Comparison of ENCODE assay signal across 8 mouse cellular contexts in genomic region chr4:116708791-116709390, GRCm38 (mm10). TPM values are rescaled to one million over a fixed set of nuclear protein-coding genes. Genes with fewer than 3 reads are reported as not detected.
DNase-seq lines count a peak whose midpoint lies in the region; ATAC-seq and TF ChIP-seq lines count a peak whose summit lies in the region.

No protein-coding gene starts in this region.

- no peak for TF ChIP-seq CTCF in heart, postnatal 0 days (IDR thresholded peaks at IDR 0.05; ENCODE audit: low read depth)
- no peak for TF ChIP-seq CTCF in G1E (IDR thresholded peaks at IDR 0.05; ENCODE audit: low read depth, low read length)

- no peaks in the 10 kb centered on the region for H3K27me3 ChIP-seq in heart, postnatal 0 days (ENCODE audit: control insufficient read depth, insufficient read depth, low read length)
- H3K27me3 ChIP-seq in G1E (ENCODE audit: insufficient read depth, low read length) = no peaks in the 10 kb centered on the region
- H3K27me3 ChIP-seq in forebrain, embryonic 15.5 days = no peaks in the 10 kb centered on the region
- no peaks in the 10 kb centered on the region for H3K27me3 ChIP-seq in liver, embryonic 16.5 days (ENCODE audit: control insufficient read depth, insufficient read depth, low read depth, low read length)

- H3K27ac ChIP-seq in heart, postnatal 0 days (ENCODE audit: low read depth) = no peak overlapping the region
- H3K27ac ChIP-seq in forebrain, embryonic 15.5 days (replicated peaks) = no peak overlapping the region
- H3K27ac ChIP-seq in liver, embryonic 16.5 days (ENCODE audit: low read length) = peak overlapping the region; percentile 50; the same call in 1 of the 2 replicates

- H3K9ac ChIP-seq in heart, postnatal 0 days (replicated peaks; ENCODE audit: low read depth, low read length) = peak overlapping the region; percentile 49
- peak overlapping the region; percentile 44 for H3K9ac ChIP-seq in forebrain, embryonic 15.5 days (replicated peaks)
- peak overlapping the region; percentile 66 for H3K9ac ChIP-seq in liver, embryonic 16.5 days (ENCODE audit: low read depth, low read length)

- ATAC-seq in heart, postnatal 0 days (ENCODE audit: insufficient read depth, low read depth) = no peak
- ATAC-seq in G1E (ENCODE audit: extremely low read depth, insufficient number of reproducible peaks, low FRiP score, poor library complexity, severe bottlenecking) = no peak
- ATAC-seq in forebrain, embryonic 15.5 days (replicated peaks) = no peak; the same call in 1 of the 2 replicates
- ATAC-seq in liver, embryonic 16.5 days (ENCODE audit: low read depth) = no peak

- H3K4me1 ChIP-seq in heart, postnatal 0 days (ENCODE audit: control insufficient read depth, insufficient read depth) = 0 out of 2 replicates have a peak, but pooled peaks cover 6% of the 10 kb centered on the region
- H3K4me1 ChIP-seq in G1E (ENCODE audit: insufficient read depth, low read depth, low read length) = peaks cover 26% of the 10 kb centered on the region
- H3K4me1 ChIP-seq in forebrain, embryonic 15.5 days = peaks cover 15% of the 10 kb centered on the region
- peaks cover 13% of the 10 kb centered on the region for H3K4me1 ChIP-seq in liver, embryonic 16.5 days (ENCODE audit: control insufficient read depth, low read depth, low read length)

- 5% methylated on average over 9 of the region's 9 CpGs for WGBS in heart, postnatal 0 days
- WGBS in forebrain, embryonic 15.5 days = 3% methylated on average over 9 of the region's 9 CpGs
- 4% methylated on average over 9 of the region's 9 CpGs for WGBS in liver, embryonic 16.5 days (ENCODE audit: insufficient replicate concordance)

- H3K4me2 ChIP-seq in heart, postnatal 0 days (ENCODE audit: low read depth, low read length) = peak overlapping the region; percentile 71
- H3K4me2 ChIP-seq in forebrain, embryonic 15.5 days (replicated peaks) = peak overlapping the region; percentile 76
- peak overlapping the region; percentile 91 for H3K4me2 ChIP-seq in liver, embryonic 16.5 days (ENCODE audit: low read depth, low read length)

- no peaks in the 10 kb centered on the region for H3K9me3 ChIP-seq in heart, postnatal 0 days (replicated peaks; ENCODE audit: control insufficient read depth, low read length)
- H3K9me3 ChIP-seq in G1E (replicated peaks) = no peaks in the 10 kb centered on the region
- H3K9me3 ChIP-seq in forebrain, embryonic 15.5 days = no peaks in the 10 kb centered on the region
- no peaks in the 10 kb centered on the region for H3K9me3 ChIP-seq in liver, embryonic 16.5 days (replicated peaks; ENCODE audit: control insufficient read depth, low read length)

- H3K36me3 ChIP-seq in heart, postnatal 0 days (replicated peaks; ENCODE audit: control insufficient read depth, insufficient read depth, low read length) = no peaks in the 10 kb centered on the region; the same call in none of the 2 replicates
- H3K36me3 ChIP-seq in G1E (replicated peaks) = peaks cover 46% of the 10 kb centered on the region
- 0 out of 2 replicates have a peak, but pooled peaks cover 2% of the 10 kb centered on the region for H3K36me3 ChIP-seq in forebrain, embryonic 15.5 days
- H3K36me3 ChIP-seq in liver, embryonic 16.5 days (ENCODE audit: control insufficient read depth, insufficient read depth) = no peaks in the 10 kb centered on the region

- TF ChIP-seq EP300 in heart, postnatal 0 days (IDR thresholded peaks at IDR 0.05; ENCODE audit: low read depth) = 0 out of 2 replicates have a peak, but pooled peaks have one; percentile 17

- peak overlapping the region; percentile 69 for H3K4me3 ChIP-seq in heart, postnatal 0 days (ENCODE audit: low read depth, low read length)
- H3K4me3 ChIP-seq in G1E (ENCODE audit: low read depth, low read length) = peak overlapping the region; percentile 72
- H3K4me3 ChIP-seq in forebrain, embryonic 15.5 days = peak overlapping the region; percentile 68
- peak overlapping the region; percentile 73 for H3K4me3 ChIP-seq in liver, embryonic 16.5 days (ENCODE audit: low read depth, low read length)

- no peak for DNase-seq in heart, postnatal 0 days (ENCODE audit: low spot score)
- no peak for DNase-seq in heart, postnatal 10 days
- peak; percentile 45 for DNase-seq in G1E (ENCODE audit: low spot score)
- no peak for DNase-seq in left cerebral cortex, postnatal 25 days (ENCODE audit: low spot score in 2 of 2)
- DNase-seq in adrenal gland, postnatal 25 days = no peak
- DNase-seq in kidney, postnatal 14 days = no peak

- intact Hi-C loops in heart, postnatal 10 days (cut with DNase I) = loop anchor here (10.0 kb wide), 1 partner anchor 416 kb away; the partner anchor contains the start of genes Btbd19 and Tctex1d4
- intact Hi-C loops in left cerebral cortex, postnatal 25 days (cut with DNase I) = no loop called here

RNA-seq across cellular contexts. Expression of gene Ccdc163, which starts 0.6 kb away (rescaled TPM):
- total RNA-seq in heart, postnatal 0 days (2014; rRNA removed; ENCODE audit: low replicate concordance) = 6.3 and 6.8 TPM in 2 replicates
- polyA plus RNA-seq in heart, postnatal 0 days (2015; fragmentation: Nextera tagmentation; extraction: Ambion mirVana) = 6.0 and 8.7 TPM in 2 replicates
- 1 to 10 TPM; 8.3 to 9.1 TPM for total RNA-seq in heart, postnatal 10 days (2021)
- total RNA-seq in G1E (2014; fragmentation: Nextera tagmentation) = 25.6 and 44.0 TPM in 2 replicates
- total RNA-seq in G1E (2017) = 20.4 and 28.5 TPM in 2 replicates
- 2.6 and 4.0 TPM in 2 replicates for polyA plus RNA-seq in G1E (2012)
- 17.2 and 19.5 TPM in 2 replicates for polyA plus RNA-seq in forebrain, embryonic 15.5 days (2015; fragmentation: Nextera tagmentation; extraction: Ambion mirVana)
- polyA plus RNA-seq in liver, embryonic 16.5 days (2015; fragmentation: Nextera tagmentation; extraction: Ambion mirVana) = 10.3 and 12.4 TPM in 2 replicates
- total RNA-seq in left cerebral cortex, postnatal 25 days (2021) = 1 to 10 TPM; 4.0 to 6.5 TPM
- 21.1 and 31.9 TPM in 2 replicates for total RNA-seq in adrenal gland, postnatal 25 days (2021)

RNA-seq across cellular contexts. Expression of gene Mmachc, which starts 0.7 kb away (rescaled TPM):
- 41.1 and 51.3 TPM in 2 replicates for total RNA-seq in heart, postnatal 0 days (2014; rRNA removed; ENCODE audit: low replicate concordance)
- polyA plus RNA-seq in heart, postnatal 0 days (2015; fragmentation: Nextera tagmentation; extraction: Ambion mirVana) = 36.5 and 38.4 TPM in 2 replicates
- total RNA-seq in heart, postnatal 10 days (2021) = 10 to 100 TPM; 32.8 to 40.0 TPM
- total RNA-seq in G1E (2014; fragmentation: Nextera tagmentation) (48.9 and 53.1 TPM in 2 replicates), G1E (2017) (13.9 and 19.6 TPM in 2 replicates)
- polyA plus RNA-seq in G1E (2012) = 1.6 and 1.8 TPM in 2 replicates
- polyA plus RNA-seq in forebrain, embryonic 15.5 days (2015; fragmentation: Nextera tagmentation; extraction: Ambion mirVana) = 25.5 and 27.7 TPM in 2 replicates
- 8.8 and 8.9 TPM in 2 replicates for polyA plus RNA-seq in liver, embryonic 16.5 days (2015; fragmentation: Nextera tagmentation; extraction: Ambion mirVana)
- total RNA-seq in left cerebral cortex, postnatal 25 days (2021) = 10 to 100 TPM; 16.2 to 17.1 TPM
- 29.4 and 32.0 TPM in 2 replicates for total RNA-seq in adrenal gland, postnatal 25 days (2021)

RNA-seq across cellular contexts. Expression of gene Tesk2, which starts 11.9 kb away (rescaled TPM):
- total RNA-seq in heart, postnatal 0 days (2014; rRNA removed; ENCODE audit: low replicate concordance) = 1.3 and 4.0 TPM in 2 replicates
- 2.3 and 2.4 TPM in 2 replicates for polyA plus RNA-seq in heart, postnatal 0 days (2015; fragmentation: Nextera tagmentation; extraction: Ambion mirVana)
- 1 to 10 TPM; 1.7 to 2.1 TPM for total RNA-seq in heart, postnatal 10 days (2021)
- total RNA-seq in G1E (2014; fragmentation: Nextera tagmentation) (5.1 and 6.6 TPM in 2 replicates), G1E (2017) (4.8 TPM in 2 replicates)
- 1.3 and 1.5 TPM in 2 replicates for polyA plus RNA-seq in G1E (2012)
- 4.3 and 5.5 TPM in 2 replicates for polyA plus RNA-seq in forebrain, embryonic 15.5 days (2015; fragmentation: Nextera tagmentation; extraction: Ambion mirVana)
- polyA plus RNA-seq in liver, embryonic 16.5 days (2015; fragmentation: Nextera tagmentation; extraction: Ambion mirVana) = 5.4 and 5.9 TPM in 2 replicates
- 1 to 10 TPM; 4.2 to 5.8 TPM for total RNA-seq in left cerebral cortex, postnatal 25 days (2021)
- 4.8 and 9.0 TPM in 2 replicates for total RNA-seq in adrenal gland, postnatal 25 days (2021)

RNA-seq across cellular contexts. Expression of gene Prdx1, which starts 23.5 kb away (rescaled TPM):
- 317 and 334 TPM in 2 replicates for total RNA-seq in heart, postnatal 0 days (2014; rRNA removed; ENCODE audit: low replicate concordance)
- 1,000 and 1,028 TPM in 2 replicates for polyA plus RNA-seq in heart, postnatal 0 days (2015; fragmentation: Nextera tagmentation; extraction: Ambion mirVana)
- total RNA-seq in heart, postnatal 10 days (2021) = 100 to 1,000 TPM; 420 to 430 TPM
- total RNA-seq in G1E (2014; fragmentation: Nextera tagmentation) (113 and 129 TPM in 2 replicates), G1E (2017) (298 and 303 TPM in 2 replicates)
- polyA plus RNA-seq in G1E (2012) = 14.8 and 16.1 TPM in 2 replicates
- polyA plus RNA-seq in forebrain, embryonic 15.5 days (2015; fragmentation: Nextera tagmentation; extraction: Ambion mirVana) = 481 and 490 TPM in 2 replicates
- 964 and 975 TPM in 2 replicates for polyA plus RNA-seq in liver, embryonic 16.5 days (2015; fragmentation: Nextera tagmentation; extraction: Ambion mirVana)
- total RNA-seq in left cerebral cortex, postnatal 25 days (2021) = 100 to 1,000 TPM; 158 to 160 TPM
- 777 and 778 TPM in 2 replicates for total RNA-seq in adrenal gland, postnatal 25 days (2021)

RNA-seq across cellular contexts. Expression of gene Akr1a1, which starts 57.4 kb away (rescaled TPM):
- total RNA-seq in heart, postnatal 0 days (2014; rRNA removed; ENCODE audit: low replicate concordance) = 465 and 479 TPM in 2 replicates
- 533 and 534 TPM in 2 replicates for polyA plus RNA-seq in heart, postnatal 0 days (2015; fragmentation: Nextera tagmentation; extraction: Ambion mirVana)
- 100 to 1,000 TPM; 419 to 457 TPM for total RNA-seq in heart, postnatal 10 days (2021)
- 361 and 367 TPM in 2 replicates for total RNA-seq in G1E (2014; fragmentation: Nextera tagmentation)
- 830 and 919 TPM in 2 replicates for total RNA-seq in G1E (2017)
- 138 and 154 TPM in 2 replicates for polyA plus RNA-seq in G1E (2012)
- 775 and 779 TPM in 2 replicates for polyA plus RNA-seq in forebrain, embryonic 15.5 days (2015; fragmentation: Nextera tagmentation; extraction: Ambion mirVana)
- polyA plus RNA-seq in liver, embryonic 16.5 days (2015; fragmentation: Nextera tagmentation; extraction: Ambion mirVana) = 294 and 297 TPM in 2 replicates
- total RNA-seq in left cerebral cortex, postnatal 25 days (2021) = 100 to 1,000 TPM; 396 to 420 TPM
- total RNA-seq in adrenal gland, postnatal 25 days (2021) = 817 and 927 TPM in 2 replicates
